30 mouse cellular contexts compared by ENCODE assay signal in genomic region chr11:113005895-113006294, GRCm38 (mm10).
"Had no signal": no experiment of that assay in that cellular context is flagged by ENCODE, and none has a peak within 500 bp of the region (broad histone marks: within the 10 kb centered on the region; RNA-seq: fewer than 3 reads in every experiment).

No protein-coding gene starts in this region.

- ATAC-seq: liver, embryonic 12.5 days; liver, postnatal 0 days; lung, postnatal 0 days; midbrain, embryonic 13.5 days; midbrain, embryonic 15.5 days; midbrain, embryonic 16.5 days had no signal

- H3K27me3 ChIP-seq: liver, embryonic 12.5 days; liver, embryonic 13.5 days; liver, embryonic 15.5 days; lung, embryonic 15.5 days; megakaryocyte, embryonic 14.5 days; midbrain, embryonic 12.5 days; midbrain, embryonic 13.5 days; midbrain, embryonic 15.5 days; neural tube, embryonic 12.5 days had no signal

- H3K9me3 ChIP-seq: limb, embryonic 10.5 days; limb, embryonic 12.5 days; limb, embryonic 13.5 days; limb, embryonic 15.5 days; liver, embryonic 12.5 days; liver, embryonic 13.5 days; liver, embryonic 15.5 days; lung, embryonic 15.5 days; midbrain, embryonic 10.5 days; midbrain, embryonic 12.5 days; midbrain, embryonic 13.5 days; midbrain, embryonic 15.5 days; neural tube, embryonic 12.5 days had no signal

- H3K4me1 ChIP-seq: liver, embryonic 12.5 days; liver, embryonic 13.5 days; liver, embryonic 15.5 days; megakaryocyte, embryonic 14.5 days; midbrain, embryonic 12.5 days; midbrain, embryonic 13.5 days; midbrain, embryonic 15.5 days; neural tube, embryonic 12.5 days had no signal

- H3K36me3 ChIP-seq: limb, embryonic 10.5 days; limb, embryonic 12.5 days; limb, embryonic 13.5 days; limb, embryonic 15.5 days; liver, embryonic 12.5 days; liver, embryonic 13.5 days; liver, embryonic 15.5 days; lung, embryonic 15.5 days; midbrain, embryonic 10.5 days; midbrain, embryonic 12.5 days; midbrain, embryonic 13.5 days; midbrain, embryonic 15.5 days; neural tube, embryonic 12.5 days had no signal

- H3K4me2 ChIP-seq: limb, embryonic 12.5 days; limb, embryonic 13.5 days; limb, embryonic 15.5 days; liver, embryonic 11.5 days; liver, embryonic 12.5 days; liver, embryonic 13.5 days; liver, embryonic 15.5 days; lung, embryonic 15.5 days; midbrain, embryonic 11.5 days; midbrain, embryonic 12.5 days; midbrain, embryonic 13.5 days; midbrain, embryonic 15.5 days; neural tube, embryonic 12.5 days had no signal

- DNase-seq: left cerebral cortex, postnatal 4 days; liver; liver, embryonic 13.5 days; liver, postnatal 0 days; lung, adult 2 months; lung, postnatal 10 days; lung, postnatal 14 days; lung, postnatal 36 days; lung, postnatal 4 days; midbrain, embryonic 14.5 days had no signal

- H3K4me3 ChIP-seq: limb, embryonic 10.5 days; limb, embryonic 12.5 days; limb, embryonic 13.5 days; limb, embryonic 15.5 days; liver, embryonic 12.5 days; liver, embryonic 13.5 days; liver, embryonic 15.5 days; lung, embryonic 15.5 days; megakaryocyte, embryonic 14.5 days; midbrain, embryonic 10.5 days; midbrain, embryonic 12.5 days; midbrain, embryonic 13.5 days; midbrain, embryonic 15.5 days; myocyte; neural tube, embryonic 12.5 days had no signal

- H3K27ac ChIP-seq: limb, embryonic 10.5 days; limb, embryonic 12.5 days; limb, embryonic 13.5 days; limb, embryonic 15.5 days; liver, embryonic 12.5 days; liver, embryonic 13.5 days; liver, embryonic 14.5 days; liver, embryonic 15.5 days; lung, embryonic 15.5 days; macrophage; midbrain, embryonic 10.5 days; midbrain, embryonic 12.5 days; midbrain, embryonic 13.5 days; midbrain, embryonic 15.5 days; neural tube, embryonic 12.5 days had no signal

- H3K9ac ChIP-seq: limb, embryonic 12.5 days; limb, embryonic 13.5 days; limb, embryonic 15.5 days; liver, embryonic 12.5 days; liver, embryonic 13.5 days; liver, embryonic 14.5 days; liver, embryonic 15.5 days; liver, postnatal 0 days; lung, embryonic 15.5 days; midbrain, embryonic 12.5 days; midbrain, embryonic 13.5 days; midbrain, embryonic 15.5 days; neural tube, embryonic 12.5 days had no signal
